7 mouse cellular contexts compared by ENCODE assay signal in the genomic region with DNA sequence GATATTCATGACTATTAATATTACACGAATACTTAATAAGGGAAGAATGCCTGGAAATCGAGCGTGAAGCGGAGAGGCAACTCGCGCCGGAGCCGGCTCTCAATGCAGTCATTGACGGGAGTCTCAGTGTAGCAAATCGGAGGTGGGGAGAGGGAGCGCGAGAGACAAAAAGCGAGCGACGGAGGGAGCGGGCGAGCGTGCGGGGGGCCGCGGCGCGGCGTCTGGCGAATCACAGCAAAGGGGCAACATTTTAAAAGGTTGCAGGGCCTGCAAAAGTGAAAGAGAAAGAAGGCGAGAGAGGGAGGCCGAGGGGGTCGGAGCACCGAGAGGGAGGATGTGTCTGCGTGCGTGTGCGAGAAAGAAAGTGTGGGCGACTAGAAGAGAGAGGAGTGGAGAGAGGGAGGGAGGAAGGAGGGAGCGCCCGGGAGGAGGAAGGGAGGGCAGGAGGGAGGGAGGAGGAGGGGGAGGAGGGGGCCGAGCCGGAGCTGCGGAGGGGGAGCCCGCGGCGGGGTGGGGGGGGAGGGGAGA. TPM values are rescaled to one million over a fixed set of nuclear protein-coding genes. Genes with fewer than 3 reads are reported as not detected.
A peak's percentile ranks its signal among the peaks of the same experiment; 100 is the strongest.
DNase-seq lines count a peak whose midpoint lies in the region; ATAC-seq and TF ChIP-seq lines count a peak whose summit lies in the region.

No protein-coding gene starts in this region.

- H3K4me2 ChIP-seq in heart, embryonic 15.5 days: peak overlapping the region; percentile 89
- H3K4me2 ChIP-seq in limb, embryonic 11.5 days (ENCODE audit: low read depth, severe bottlenecking): peak overlapping the region; percentile 61
- H3K4me2 ChIP-seq in myocyte (ENCODE audit: low read depth): peak overlapping the region; percentile 77

- no peak for TF ChIP-seq POLR2A in thymus, adult 2 months (IDR thresholded peaks at IDR 0.05; ENCODE audit: control insufficient read depth, extremely low read depth, insufficient read depth, low read length, poor library complexity)
- peak; percentile 48 for TF ChIP-seq POLR2A in myocyte (IDR thresholded peaks at IDR 0.05; ENCODE audit: insufficient read length, low read depth)

- no peaks in the 10 kb centered on the region for H3K79me2 ChIP-seq in myocyte (ENCODE audit: control insufficient read depth, insufficient read depth)

- H3K4me3 ChIP-seq in thymus, adult 2 months (ENCODE audit: control insufficient read depth, insufficient read depth, low read length): peak overlapping the region; percentile 37
- H3K4me3 ChIP-seq in heart, embryonic 15.5 days: peak overlapping the region; percentile 57
- peak overlapping the region; percentile 56 for H3K4me3 ChIP-seq in limb, embryonic 11.5 days (ENCODE audit: low read depth, low read length)
- H3K4me3 ChIP-seq in myocyte: peak overlapping the region; percentile 28

- peaks cover 41% of the 10 kb centered on the region for H3K27me3 ChIP-seq in thymus, adult 2 months (ENCODE audit: control insufficient read depth, insufficient read depth, low read length)
- peaks cover 86% of the 10 kb centered on the region for H3K27me3 ChIP-seq in heart, embryonic 15.5 days
- peaks cover 34% of the 10 kb centered on the region for H3K27me3 ChIP-seq in limb, embryonic 11.5 days (ENCODE audit: control insufficient read depth, insufficient read depth, low read length)
- H3K27me3 ChIP-seq in myocyte (ENCODE audit: control insufficient read depth, insufficient read depth, insufficient read length): peaks cover 55% of the 10 kb centered on the region

- no peak for DNase-seq in thymus, adult 2 months
- DNase-seq in thymus, adult 18-20 months: no peak
- peak; percentile 52 to 60 for DNase-seq in cerebellum, postnatal 25 days
- peak; percentile 85 for DNase-seq in limb, embryonic 11.5 days (ENCODE audit: low spot score)
- DNase-seq in ovary, adult 18-20 months (ENCODE audit: low spot score): no peak

- no peak for ATAC-seq in heart, embryonic 15.5 days (replicated peaks; ENCODE audit: insufficient number of reproducible peaks, insufficient read depth, low FRiP score, low read depth)
- no peak for ATAC-seq in limb, embryonic 11.5 days (ENCODE audit: insufficient number of reproducible peaks, low FRiP score, low TSS enrichment, low read depth)

- H3K9me3 ChIP-seq in heart, embryonic 15.5 days (replicated peaks): no peaks in the 10 kb centered on the region
- no peaks in the 10 kb centered on the region for H3K9me3 ChIP-seq in limb, embryonic 11.5 days (ENCODE audit: control insufficient read depth, low read length)

- WGBS in thymus, adult 2 months: under 1% methylated on average over 40 of the region's 41 CpGs
- WGBS in heart, embryonic 15.5 days: under 1% methylated on average over 33 of the region's 41 CpGs
- WGBS in limb, embryonic 11.5 days: under 1% methylated on average over 33 of the region's 41 CpGs

- peak overlapping the region; percentile 2 for H3ac ChIP-seq in myocyte (ENCODE audit: control insufficient read depth, insufficient read length)

- no peaks in the 10 kb centered on the region for H3K36me3 ChIP-seq in thymus, adult 2 months (ENCODE audit: control insufficient read depth, insufficient read depth, low read length)
- no peaks in the 10 kb centered on the region for H3K36me3 ChIP-seq in heart, embryonic 15.5 days
- H3K36me3 ChIP-seq in limb, embryonic 11.5 days (ENCODE audit: control insufficient read depth, insufficient read depth, low read length): no peaks in the 10 kb centered on the region
- H3K36me3 ChIP-seq in myocyte (ENCODE audit: control insufficient read depth, insufficient read depth): no peaks in the 10 kb centered on the region

- no peak overlapping the region for H3K27ac ChIP-seq in thymus, adult 2 months (ENCODE audit: control insufficient read depth, insufficient read depth, low read length)
- no peak overlapping the region for H3K27ac ChIP-seq in heart, embryonic 15.5 days
- peak overlapping the region; percentile 86 for H3K27ac ChIP-seq in limb, embryonic 11.5 days (replicated peaks; ENCODE audit: low read depth, low read length)

- no peak for TF ChIP-seq CTCF in thymus, adult 2 months (IDR thresholded peaks at IDR 0.05; ENCODE audit: borderline replicate concordance, control insufficient read depth, extremely low read depth, insufficient read depth, low read length, poor library complexity)

- H3K4me1 ChIP-seq in thymus, adult 2 months (replicated peaks; ENCODE audit: control insufficient read depth, insufficient read depth, low read length): peaks cover 6% of the 10 kb centered on the region
- H3K4me1 ChIP-seq in heart, embryonic 15.5 days (replicated peaks): peaks cover 49% of the 10 kb centered on the region
- H3K4me1 ChIP-seq in limb, embryonic 11.5 days (ENCODE audit: control insufficient read depth, insufficient read depth, low read length): peaks cover 16% of the 10 kb centered on the region

- no peak overlapping the region for H3K9ac ChIP-seq in heart, embryonic 15.5 days
- H3K9ac ChIP-seq in limb, embryonic 11.5 days (ENCODE audit: low read length): peak overlapping the region; percentile 83

TF ChIP-seq in myocyte, 11 proteins besides CTCF, POLR2A, EP300 and RAD21:
- no peak for TF ChIP-seq POLR2AphosphoS2 (IDR thresholded peaks at IDR 0.05; ENCODE audit: insufficient read length, low read depth)
- TF ChIP-seq MAX (IDR thresholded peaks at IDR 0.05; ENCODE audit: low read depth): no peak

RNA-seq across cellular contexts. Expression of gene Tfap2a, which starts 7.5 kb away (rescaled TPM):
- polyA plus RNA-seq in thymus, adult 2 months (2012; rRNA removed): 2.0 and 2.2 TPM in 2 replicates
- 0.08 and 0.30 TPM in 2 replicates for polyA plus RNA-seq in heart, embryonic 15.5 days (2015; fragmentation: Nextera tagmentation; extraction: Ambion mirVana)
- polyA plus RNA-seq in limb, embryonic 11.5 days (2014; fragmentation: Nextera tagmentation; extraction: Ambion mirVana): 7.2 and 7.3 TPM in 2 replicates
- 0.36 TPM for polyA plus RNA-seq in myocyte (2012; fragmentation: generic; extraction: Trizol)

Comparison
In these comparisons a context has a peak if more than half of its experiments do, and no peak if none do; other contexts are left out.
1. DNase-seq: peak in cerebellum, postnatal 25 days (2 of 2) and limb, embryonic 11.5 days (single experiment); none in thymus, adult 2 months (single experiment), thymus, adult 18-20 months (0 of 2) and ovary, adult 18-20 months (single experiment).
2. Peak in every context shown above with its lines, with median percentiles within 50 percentile points of each other: H3K4me3 ChIP-seq and H3K4me2 ChIP-seq.